Mouse (Mus musculus) liver, embryonic 14.5 days (tissue): ENCODE measurements around the gene Olfr224.

Source experiments
- CTCF ChIP-seq: IDR thresholded peaks from 2 replicates; pipeline ENCODE4 v1.5.1; 2016; ENCODE audit warnings: antibody characterized with exemption, low read depth, control low read depth
- EP300 ChIP-seq: IDR thresholded peaks from 2 replicates; pipeline ENCODE4 v1.6.1; 2016; ENCODE audit warnings: antibody characterized with exemption, low read depth

- no peak for TF ChIP-seq CTCF
- TF ChIP-seq EP300, result no peak
These were observed 14.8 kb downstream of the Olfr224 start, which contains the start of gene Olfr328 for GRCm38 (mm10) chr11:58555536-58555935.
